Mouse (Mus musculus) erythroid progenitor cell, adult 5-6 weeks (primary cell): ENCODE results near the gene Lypd6. TPM values are rescaled to one million over a fixed set of nuclear protein-coding genes. Genes with fewer than 3 reads are reported as not detected.

ENCODE experiments used
- total RNA-seq, 2 experiments: library from RNA; stranded (forward) in 1 of 2; stranded (reverse) in 1 of 2; fragments of 150-400 nt in 1 of 2; fragments of 186-747, 209-891 nt in 1 of 2; gene quantifications; 2 replicates each; pipeline versions ENCODE4 v1.2.3 to v1.2.4; 2015 to 2017; ENCODE audit warnings: low replicate concordance in 2 of 2

Lypd6 gene
- total RNA-seq, 2 experiments from 2014 or later, result not detected

Other genes starting within 250 kb of the Lypd6 start
- gene Mmadhc, start 230.4 kb downstream of the Lypd6 start, total RNA-seq (2015; ENCODE audit: low replicate concordance), result 49.5 and 68.1 TPM in 2 replicates
- gene Mmadhc, start 230.4 kb downstream of the Lypd6 start, total RNA-seq (2017; ENCODE audit: low replicate concordance), result 41.8 and 83.7 TPM in 2 replicates